Mouse (Mus musculus): ENCODE measurements at regions not wholly inside any gene's neighbourhood (a gene's known extent, or its start where the extent isn't known, plus 50 kb on each side); places are given as distances from the start of the nearest gene placed in this dataset.

GRCm38 (mm10) chr17:62304073-62304472 lies 577.0 kb downstream of the Efna5 start:
- 39% methylated on average over 3 of the region's 3 CpGs for WGBS
- DNase-seq = no peak
- TF ChIP-seq CTCF (IDR thresholded peaks at IDR 0.05; ENCODE audit: insufficient read depth, low read length) (no peak), POLR2A (IDR thresholded peaks at IDR 0.05; ENCODE audit: borderline replicate concordance, extremely low read depth, low read depth, low read length) (no peak)
- no peak overlapping the region for H3K4me3 ChIP-seq (replicated peaks; ENCODE audit: extremely low read depth, low read depth, low read length)
- H3K4me1 ChIP-seq (ENCODE audit: control insufficient read depth, insufficient read depth, low read length) = no peaks in the 10 kb centered on the region

GRCm38 (mm10) chr17:62299875-62300274 lies 581.2 kb downstream of the Efna5 start:
- Histone ChIP-seq H3K4me3 (replicated peaks; ENCODE audit: extremely low read depth, low read depth, low read length) (no peak overlapping the region), H3K4me1 (ENCODE audit: control insufficient read depth, insufficient read depth, low read length) (no peaks in the 10 kb centered on the region)
- 52% methylated on average over 9 of the region's 9 CpGs for WGBS
- TF ChIP-seq CTCF (IDR thresholded peaks at IDR 0.05; ENCODE audit: insufficient read depth, low read length) (no peak), POLR2A (IDR thresholded peaks at IDR 0.05; ENCODE audit: borderline replicate concordance, extremely low read depth, low read depth, low read length) (no peak)
- no peak for DNase-seq

- Histone ChIP-seq H3K4me3 (replicated peaks; ENCODE audit: extremely low read depth, low read depth, low read length) (no peak overlapping the region), H3K4me1 (ENCODE audit: control insufficient read depth, insufficient read depth, low read length) (no peaks in the 10 kb centered on the region)
- 56% methylated on average over 7 of the region's 7 CpGs for WGBS
- TF ChIP-seq CTCF (IDR thresholded peaks at IDR 0.05; ENCODE audit: insufficient read depth, low read length) = no peak
- no peak for TF ChIP-seq POLR2A (IDR thresholded peaks at IDR 0.05; ENCODE audit: borderline replicate concordance, extremely low read depth, low read depth, low read length)
- DNase-seq = no peak
Observed at GRCm38 (mm10) chr17:62297393-62298060, 583.6 kb downstream of the Efna5 start.

GRCm38 (mm10) chr17:62295412-62295811 lies 585.7 kb downstream of the Efna5 start:
- no peak overlapping the region for H3K4me3 ChIP-seq (replicated peaks; ENCODE audit: extremely low read depth, low read depth, low read length)
- TF ChIP-seq POLR2A (IDR thresholded peaks at IDR 0.05; ENCODE audit: borderline replicate concordance, extremely low read depth, low read depth, low read length) = no peak
- no peak for TF ChIP-seq CTCF (IDR thresholded peaks at IDR 0.05; ENCODE audit: insufficient read depth, low read length)
- no peak for DNase-seq
- H3K4me1 ChIP-seq (ENCODE audit: control insufficient read depth, insufficient read depth, low read length) = no peaks in the 10 kb centered on the region

GRCm38 (mm10) chr17:62292703-62293102 lies 588.4 kb downstream of the Efna5 start:
- H3K4me3 ChIP-seq (replicated peaks; ENCODE audit: extremely low read depth, low read depth, low read length) = no peak overlapping the region
- TF ChIP-seq POLR2A (IDR thresholded peaks at IDR 0.05; ENCODE audit: borderline replicate concordance, extremely low read depth, low read depth, low read length) = no peak
- WGBS = 74% methylated on average over 5 of the region's 5 CpGs
- DNase-seq = no peak
- no peaks in the 10 kb centered on the region for H3K4me1 ChIP-seq (ENCODE audit: control insufficient read depth, insufficient read depth, low read length)

- no peak for TF ChIP-seq POLR2A (IDR thresholded peaks at IDR 0.05; ENCODE audit: borderline replicate concordance, extremely low read depth, low read depth, low read length)
- no peak for TF ChIP-seq CTCF (IDR thresholded peaks at IDR 0.05; ENCODE audit: insufficient read depth, low read length)
- Histone ChIP-seq H3K4me3 (replicated peaks; ENCODE audit: extremely low read depth, low read depth, low read length) (no peak overlapping the region), H3K4me1 (ENCODE audit: control insufficient read depth, insufficient read depth, low read length) (no peaks in the 10 kb centered on the region)
- DNase-seq = no peak
Observed at GRCm38 (mm10) chr17:62287666-62288065, 593.5 kb downstream of the Efna5 start.

- no peak overlapping the region for H3K4me3 ChIP-seq (replicated peaks; ENCODE audit: extremely low read depth, low read depth, low read length)
- 47% methylated on average over 4 of the region's 4 CpGs for WGBS
- H3K4me1 ChIP-seq (ENCODE audit: control insufficient read depth, insufficient read depth, low read length) = no peaks in the 10 kb centered on the region
- no peak for TF ChIP-seq CTCF (IDR thresholded peaks at IDR 0.05; ENCODE audit: insufficient read depth, low read length)
- TF ChIP-seq POLR2A (IDR thresholded peaks at IDR 0.05; ENCODE audit: borderline replicate concordance, extremely low read depth, low read depth, low read length) = no peak
- no peak for DNase-seq
Observed at GRCm38 (mm10) chr17:62287127-62287526, 594.0 kb downstream of the Efna5 start.

GRCm38 (mm10) chr17:62286086-62287080 lies 594.7 kb downstream of the Efna5 start:
- TF ChIP-seq POLR2A (IDR thresholded peaks at IDR 0.05; ENCODE audit: borderline replicate concordance, extremely low read depth, low read depth, low read length) (no peak), CTCF (IDR thresholded peaks at IDR 0.05; ENCODE audit: insufficient read depth, low read length) (no peak)
- 73% methylated on average over 12 of the region's 12 CpGs for WGBS
- Histone ChIP-seq H3K4me3 (replicated peaks; ENCODE audit: extremely low read depth, low read depth, low read length) (no peak overlapping the region), H3K4me1 (ENCODE audit: control insufficient read depth, insufficient read depth, low read length) (no peaks in the 10 kb centered on the region)
- no peak for DNase-seq

- TF ChIP-seq CTCF (IDR thresholded peaks at IDR 0.05; ENCODE audit: insufficient read depth, low read length) = no peak
- TF ChIP-seq POLR2A (IDR thresholded peaks at IDR 0.05; ENCODE audit: borderline replicate concordance, extremely low read depth, low read depth, low read length) = no peak
Observed at GRCm38 (mm10) chr17:62280201-62280600, 600.9 kb downstream of the Efna5 start.

More at GRCm38 (mm10) chr17:62280201-62280600, 600.9 kb downstream of the Efna5 start:
- Histone ChIP-seq H3K4me1 (ENCODE audit: control insufficient read depth, insufficient read depth, low read length) (no peaks in the 10 kb centered on the region), H3K4me3 (replicated peaks; ENCODE audit: extremely low read depth, low read depth, low read length) (no peak overlapping the region)
- DNase-seq = no peak
- WGBS = 55% methylated on average over 3 of the region's 3 CpGs
